Mouse (Mus musculus) CD4-positive naive resting alpha-beta T cell, adult 57 days (primary cell): ENCODE results near the gene Wrb. TPM values are rescaled to one million over a fixed set of nuclear protein-coding genes. Genes with fewer than 3 reads are reported as not detected.

Experiments
- total RNA-seq: library from RNA; stranded (reverse); gene quantifications from one replicate; pipeline ENCODE4 v1.2.4, GENCODE M21; 2023

The Wrb gene
- 7.3 TPM for total RNA-seq

GRCm38 (mm10) chr16:96145110-96145800 is at the start of gene Wrb:
Wrb (plus strand) TSS chr16:96145407.

GRCm38 (mm10) chr16:96127657-96128344 is 17.4 kb upstream of the Wrb start, which contains the start of gene Hmgn1:
Hmgn1 (minus strand) TSS chr16:96127729.

GRCm38 (mm10) chr16:96191531-96192506 is 46.6 kb downstream of the Wrb start, which contains the start of gene Lca5l:
Lca5l (minus strand) TSS chr16:96192271.

GRCm38 (mm10) chr16:96199913-96200701 is 54.9 kb downstream of the Wrb start, which contains the start of gene Sh3bgr:
Sh3bgr (plus strand) TSS chr16:96200450.

Other genes starting within 250 kb of the Wrb start
- 17.7 TPM for gene Psmg1, start 154.4 kb upstream of the Wrb start, total RNA-seq
- 190 TPM for gene Brwd1, start 62.9 kb upstream of the Wrb start, total RNA-seq
- gene Hmgn1, start 17.7 kb upstream of the Wrb start, total RNA-seq, result 128 TPM
- gene Lca5l, start 46.9 kb downstream of the Wrb start, total RNA-seq, result not detected
- gene Sh3bgr, start 55.0 kb downstream of the Wrb start, total RNA-seq, result not detected
- gene B3galt5, start 90.4 kb downstream of the Wrb start, total RNA-seq, result 1.2 TPM